Mouse (Mus musculus) small intestine, adult 2 months (tissue): ENCODE measurements around the gene Btbd35f25. TPM values are rescaled to one million over a fixed set of nuclear protein-coding genes. Genes with fewer than 3 reads are reported as not detected.
"Not testable (repeated sequence)": the region's sequence is repeated elsewhere in the genome, so short reads cannot be mapped to it uniquely, and the experiment has no call there.

Experiments used
- H3K27ac ChIP-seq: fragments of 200-500 bp; 2 replicates; pipeline ENCODE4 v1.5.1; 2012; ENCODE audit warnings: low read depth, low read length, control low read depth, inconsistent platforms; ENCODE audit not compliant: insufficient read depth
- H3K27me3 ChIP-seq: fragments of 200-500 bp; 2 replicates; pipeline ENCODE4 v1.6.1; 2012; ENCODE audit warnings: mild to moderate bottlenecking, moderate library complexity, low read length, inconsistent platforms; ENCODE audit not compliant: control insufficient read depth, insufficient read depth
- H3K36me3 ChIP-seq: fragments of 200-500 bp; 2 replicates; pipeline ENCODE4 v1.6.1; 2012; ENCODE audit warnings: mild to moderate bottlenecking, low read length, control low read depth, inconsistent platforms; ENCODE audit not compliant: control insufficient read depth, insufficient read depth
- H3K4me1 ChIP-seq: fragments of 200-500 bp; 2 replicates; pipeline ENCODE4 v1.6.1; 2012; ENCODE audit warnings: low read length, inconsistent platforms, mixed read lengths; ENCODE audit not compliant: control insufficient read depth, insufficient read depth, insufficient read length
- H3K4me3 ChIP-seq: fragments of 200-500 bp; 2 replicates; pipeline ENCODE4 v1.5.1; 2012; ENCODE audit warnings: low read depth, mild to moderate bottlenecking, control low read depth, inconsistent platforms, low read length, moderate library complexity
- CTCF ChIP-seq: fragments of 200-500 bp; IDR thresholded peaks from 2 replicates; pipeline ENCODE4 v1.5.1; 2012; ENCODE audit warnings: low read depth, mild to moderate bottlenecking, control low read depth, inconsistent platforms, low read length, moderate library complexity, mixed read lengths; ENCODE audit not compliant: insufficient replicate concordance, insufficient read length; ENCODE audit errors: extremely low read depth
- POLR2A ChIP-seq: fragments of 200-500 bp; IDR thresholded peaks from 2 replicates; pipeline ENCODE4 v1.6.1; 2012; ENCODE audit warnings: low read depth, mild to moderate bottlenecking, control low read depth, inconsistent platforms, low read length, moderate library complexity
- WGBS: fragments of 180-500 bp; shearing (Covaris S2); methylation state at CpG from one replicate; pipeline ENCODE4 v1.1.7; 2018; 5-methylcytosine and 5-hydroxymethylcytosine counted together
- polyA plus RNA-seq: library from polyadenylated mRNA; depleted of rRNA; stranded (reverse); fragments of >200 nt; gene quantifications from 2 replicates; pipeline ENCODE4 v1.2.3, GENCODE M21; 2012; rRNA removed

Gene Btbd35f25
- polyA plus RNA-seq: not detected in 2 replicates

- not testable (repeated sequence) for H3K4me3 ChIP-seq, H3K27ac ChIP-seq, H3K27me3 ChIP-seq, H3K4me1 ChIP-seq, H3K36me3 ChIP-seq
- WGBS: 74% methylated on average over 4 of the region's 4 CpGs
These were observed at the start of gene Btbd35f25 for GRCm38 (mm10) chrX:31717056-31717455. TSS of gene Btbd35f25 (minus strand) at chrX:31717156.

- no peak for TF ChIP-seq CTCF
- TF ChIP-seq POLR2A: no peak
- no peaks in the 10 kb centered on the region for H3K36me3 ChIP-seq
- H3K27me3 ChIP-seq: no peaks in the 10 kb centered on the region
- no peak overlapping the region for H3K27ac ChIP-seq
- H3K4me1 ChIP-seq: no peaks in the 10 kb centered on the region
- H3K4me3 ChIP-seq: no peak overlapping the region
These were observed 49.3 kb upstream of the Btbd35f25 start for GRCm38 (mm10) chrX:31766255-31766654.

- H3K27me3 ChIP-seq: no peaks in the 10 kb centered on the region
- 86% methylated on average over 1 of the region's 1 CpGs for WGBS
- H3K4me1 ChIP-seq: no peaks in the 10 kb centered on the region
- no peak overlapping the region for H3K4me3 ChIP-seq
- TF ChIP-seq POLR2A (no peak), CTCF (no peak)
- H3K27ac ChIP-seq: no peak overlapping the region
- H3K36me3 ChIP-seq: no peaks in the 10 kb centered on the region
These were observed 47.0 kb upstream of the Btbd35f25 start for GRCm38 (mm10) chrX:31764001-31764400.

- WGBS: 87% methylated on average over 10 of the region's 10 CpGs
- no peaks in the 10 kb centered on the region for H3K27me3 ChIP-seq
- no peaks in the 10 kb centered on the region for H3K36me3 ChIP-seq
These were observed 28.1 kb upstream of the Btbd35f25 start for GRCm38 (mm10) chrX:31745079-31745478.

GRCm38 (mm10) chrX:31736958-31737357 is 20.0 kb upstream of the Btbd35f25 start:
- no peaks in the 10 kb centered on the region for H3K27me3 ChIP-seq
- TF ChIP-seq POLR2A: no peak
- TF ChIP-seq CTCF: no peak
- H3K27ac ChIP-seq: no peak overlapping the region
- H3K4me3 ChIP-seq: no peak overlapping the region
- no peaks in the 10 kb centered on the region for H3K36me3 ChIP-seq
- 68% methylated on average over 6 of the region's 6 CpGs for WGBS
- H3K4me1 ChIP-seq: no peaks in the 10 kb centered on the region

More at GRCm38 (mm10) chrX:31745079-31745478, 28.1 kb upstream of the Btbd35f25 start:
- no peaks in the 10 kb centered on the region for H3K4me1 ChIP-seq
- no peak for TF ChIP-seq POLR2A
- TF ChIP-seq CTCF: no peak
- H3K27ac ChIP-seq: no peak overlapping the region
- no peak overlapping the region for H3K4me3 ChIP-seq

Other genes with a start within 250 kb of the Btbd35f25 start
- not detected in 2 replicates for gene Gm21883, start 142.9 kb downstream of the Btbd35f25 start, polyA plus RNA-seq
- not detected in 2 replicates for gene Spin2e, start 98.2 kb downstream of the Btbd35f25 start, polyA plus RNA-seq
- not detected in 2 replicates for gene Gm21637, start 244.9 kb upstream of the Btbd35f25 start, polyA plus RNA-seq